Mouse (Mus musculus) colon, adult 2 months (tissue): ENCODE results near the gene Entpd4b. TPM values are rescaled to one million over a fixed set of nuclear protein-coding genes. Genes with fewer than 3 reads are reported as not detected.

Experiments
- polyA plus RNA-seq: library from polyadenylated mRNA; depleted of rRNA; stranded (reverse); fragments of >200 nt; gene quantifications from 2 replicates; pipeline ENCODE4 v1.2.3, GENCODE M21; 2012; rRNA removed

Entpd4b gene
- 18.4 and 27.1 TPM in 2 replicates for polyA plus RNA-seq

GRCm38 (mm10) chr14:69555110-69555831, at the start of gene Entpd4b:
Gene Entpd4b (plus strand): TSS chr14:69555424.

GRCm38 (mm10) chr14:69512449-69512848, 42.8 kb upstream of the Entpd4b start, which contains the start of gene Gm27179:
Gene Gm27179 (minus strand): TSS chr14:69512549.

Other genes starting within 250 kb of the Entpd4b start
- 22.0 and 23.0 TPM in 2 replicates for gene Gm16867, start 52.1 kb upstream of the Entpd4b start, polyA plus RNA-seq
- gene Gm27179, start 42.9 kb upstream of the Entpd4b start, polyA plus RNA-seq = not detected in 2 replicates